In the genomic region with DNA sequence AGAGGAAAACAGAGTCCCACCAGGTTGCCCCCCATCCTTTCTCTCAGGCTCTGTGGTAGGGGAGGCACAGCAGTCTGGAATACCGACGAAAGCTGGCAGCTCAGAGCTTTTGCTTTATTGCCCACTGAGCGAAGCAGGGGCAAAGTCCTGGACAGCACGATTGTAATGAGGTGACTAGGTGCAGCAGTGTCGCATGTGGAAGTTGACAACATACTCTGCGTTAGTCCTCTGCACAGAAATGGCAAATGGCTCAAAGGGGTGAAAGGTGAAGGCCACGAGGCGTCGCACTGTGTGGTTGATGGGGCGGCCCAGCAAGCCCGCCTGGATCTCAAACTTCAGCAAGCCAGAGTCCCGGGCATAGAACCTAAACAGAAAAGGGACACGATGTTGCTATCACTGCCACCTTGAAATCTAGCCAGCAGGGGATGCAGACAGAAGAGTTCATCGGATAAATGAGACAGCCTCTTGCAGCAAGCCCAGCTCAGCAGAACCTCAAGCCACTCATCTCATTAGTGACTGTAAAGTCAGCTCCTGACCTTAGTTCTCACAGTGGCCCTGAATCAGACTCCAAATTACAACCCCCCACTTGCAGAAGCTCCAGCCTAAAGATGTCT, we compare ENCODE assay signal across 10 mouse cellular contexts. TPM values are rescaled to one million over a fixed set of nuclear protein-coding genes. Genes with fewer than 3 reads are reported as not detected.
DNase-seq lines count a peak whose midpoint lies in the region; ATAC-seq lines count a peak whose summit lies in the region.
"Had no signal": no experiment of that assay in that cellular context is flagged by ENCODE, and none has a peak within 500 bp of the region (broad histone marks: within the 10 kb centered on the region; RNA-seq: fewer than 3 reads in every experiment).

No protein-coding gene starts in this region.

- no peak overlapping the region for H3K4me2 ChIP-seq in hindbrain, embryonic 12.5 days (replicated peaks)
- no peak overlapping the region for H3K4me2 ChIP-seq in liver, embryonic 16.5 days (ENCODE audit: low read depth, low read length)
- H3K4me2 ChIP-seq: lung, embryonic 14.5 days had no signal

- DNase-seq in adrenal gland, adult 2 months, result peak; percentile 55
- DNase-seq in adrenal gland, adult 8-10 months, result no peak
- DNase-seq in hindbrain, embryonic 10.5 days (ENCODE audit: low spot score), result no peak
- peak; percentile 29 to 62 for DNase-seq in adrenal gland, postnatal 36 days
- DNase-seq in urinary bladder, adult 2 months (ENCODE audit: low spot score), result no peak
- no peak for DNase-seq in cerebellum, postnatal 25 days
- DNase-seq: lung, embryonic 14.5 days had no signal

- H3K27ac ChIP-seq in hindbrain, embryonic 12.5 days, result peak overlapping the region; percentile 79
- no peak overlapping the region for H3K27ac ChIP-seq in hindbrain, embryonic 10.5 days
- H3K27ac ChIP-seq in liver, embryonic 16.5 days (ENCODE audit: low read length), result no peak overlapping the region

- H3K4me1 ChIP-seq in hindbrain, embryonic 12.5 days, result peaks cover 17% of the 10 kb centered on the region
- peaks cover 8% of the 10 kb centered on the region for H3K4me1 ChIP-seq in hindbrain, embryonic 10.5 days (replicated peaks)
- H3K4me1 ChIP-seq in liver, embryonic 16.5 days (ENCODE audit: control insufficient read depth, low read depth, low read length), result no peaks in the 10 kb centered on the region

- no peaks in the 10 kb centered on the region for H3K27me3 ChIP-seq in hindbrain, embryonic 12.5 days
- no peaks in the 10 kb centered on the region for H3K27me3 ChIP-seq in hindbrain, embryonic 10.5 days (ENCODE audit: insufficient read depth, poor library complexity, severe bottlenecking)
- no peaks in the 10 kb centered on the region for H3K27me3 ChIP-seq in liver, embryonic 16.5 days (ENCODE audit: control insufficient read depth, insufficient read depth, low read depth, low read length)

- no peak overlapping the region for H3K4me3 ChIP-seq in hindbrain, embryonic 12.5 days
- no peak overlapping the region for H3K4me3 ChIP-seq in hindbrain, embryonic 10.5 days
- H3K4me3 ChIP-seq in liver, embryonic 16.5 days (ENCODE audit: low read depth, low read length), result no peak overlapping the region

- H3K9me3 ChIP-seq in hindbrain, embryonic 12.5 days (replicated peaks), result no peaks in the 10 kb centered on the region
- no peaks in the 10 kb centered on the region for H3K9me3 ChIP-seq in hindbrain, embryonic 10.5 days
- H3K9me3 ChIP-seq in liver, embryonic 16.5 days (replicated peaks; ENCODE audit: control insufficient read depth, low read length), result no peaks in the 10 kb centered on the region

- ATAC-seq in hindbrain, embryonic 12.5 days (ENCODE audit: low FRiP score), result no peak
- ATAC-seq in liver, embryonic 16.5 days (ENCODE audit: low read depth), result peak; percentile 60
- ATAC-seq: inflammation-experienced regulatory T-cells, adult 6 months had no signal

- peaks cover 24% of the 10 kb centered on the region for H3K36me3 ChIP-seq in hindbrain, embryonic 12.5 days
- H3K36me3 ChIP-seq in hindbrain, embryonic 10.5 days, result peaks cover 65% of the 10 kb centered on the region
- peaks cover 2% of the 10 kb centered on the region; the same call in 1 of the 2 replicates for H3K36me3 ChIP-seq in liver, embryonic 16.5 days (ENCODE audit: control insufficient read depth, insufficient read depth)

- no peak overlapping the region for H3K9ac ChIP-seq in hindbrain, embryonic 12.5 days
- no peak overlapping the region for H3K9ac ChIP-seq in liver, embryonic 16.5 days (ENCODE audit: low read depth, low read length)
- H3K9ac ChIP-seq: lung, embryonic 14.5 days had no signal

- WGBS in hindbrain, embryonic 12.5 days, result 85% methylated on average over 14 of the region's 14 CpGs
- WGBS in hindbrain, embryonic 10.5 days, result 91% methylated on average over 14 of the region's 14 CpGs
- 71% methylated on average over 14 of the region's 14 CpGs for WGBS in liver, embryonic 16.5 days (ENCODE audit: insufficient replicate concordance)

RNA-seq across cellular contexts. Expression of gene Det1, which starts 19.2 kb away (rescaled TPM):
- 10 to 100 TPM; 13.0 to 13.3 TPM for total RNA-seq in adrenal gland, adult 2 months (2021)
- polyA plus RNA-seq in adrenal gland, adult 2 months (2012; rRNA removed), result 14.0 and 14.4 TPM in 2 replicates
- total RNA-seq in adrenal gland, adult 8-10 months (2022), result 10 to 100 TPM; 13.8 to 20.3 (median 14.8) TPM
- 19.8 and 21.6 TPM in 2 replicates for polyA plus RNA-seq in hindbrain, embryonic 12.5 days (2016; fragmentation: Nextera tagmentation; extraction: Ambion mirVana)
- polyA plus RNA-seq in hindbrain, embryonic 10.5 days (2016; fragmentation: Nextera tagmentation; extraction: Ambion mirVana), result 20.9 and 21.2 TPM in 2 replicates
- total RNA-seq in adrenal gland, postnatal 36 days (2021), result 10 to 100 TPM; 11.5 to 15.5 TPM
- 5.8 and 6.6 TPM in 2 replicates for polyA plus RNA-seq in liver, embryonic 16.5 days (2015; fragmentation: Nextera tagmentation; extraction: Ambion mirVana)
- polyA plus RNA-seq in urinary bladder, adult 2 months (2012; rRNA removed), result 11.0 and 11.7 TPM in 2 replicates

RNA-seq across cellular contexts. Expression of gene Mrpl46, which starts 44.5 kb away (rescaled TPM):
- total RNA-seq in adrenal gland, adult 2 months (2021), result 10 to 100 TPM; 39.3 to 52.6 TPM
- 11.6 and 13.5 TPM in 2 replicates for polyA plus RNA-seq in adrenal gland, adult 2 months (2012; rRNA removed)
- 10 to 100 TPM; 38.2 to 48.8 (median 42.7) TPM for total RNA-seq in adrenal gland, adult 8-10 months (2022)
- polyA plus RNA-seq in hindbrain, embryonic 12.5 days (2016; fragmentation: Nextera tagmentation; extraction: Ambion mirVana), result 57.3 and 59.3 TPM in 2 replicates
- polyA plus RNA-seq in hindbrain, embryonic 10.5 days (2016; fragmentation: Nextera tagmentation; extraction: Ambion mirVana), result 78.3 and 78.5 TPM in 2 replicates
- total RNA-seq in adrenal gland, postnatal 36 days (2021), result 10 to 100 TPM; 37.2 to 41.0 TPM
- polyA plus RNA-seq in liver, embryonic 16.5 days (2015; fragmentation: Nextera tagmentation; extraction: Ambion mirVana), result 33.4 and 38.8 TPM in 2 replicates
- polyA plus RNA-seq in urinary bladder, adult 2 months (2012; rRNA removed), result 22.1 and 24.5 TPM in 2 replicates

RNA-seq across cellular contexts. Expression of gene Mrps11, which starts 44.9 kb away (rescaled TPM):
- total RNA-seq in adrenal gland, adult 2 months (2021), result 100 to 1,000 TPM in 1 of 2 experiments, 10 to 100 TPM in 1; 84.2 to 116 TPM
- polyA plus RNA-seq in adrenal gland, adult 2 months (2012; rRNA removed), result 69.0 and 77.7 TPM in 2 replicates
- total RNA-seq in adrenal gland, adult 8-10 months (2022), result 100 to 1,000 TPM in 3 of 4 experiments, 10 to 100 TPM in 1; 97.6 to 162 (median 127) TPM
- polyA plus RNA-seq in hindbrain, embryonic 12.5 days (2016; fragmentation: Nextera tagmentation; extraction: Ambion mirVana), result 64.0 and 64.2 TPM in 2 replicates
- 85.3 and 91.7 TPM in 2 replicates for polyA plus RNA-seq in hindbrain, embryonic 10.5 days (2016; fragmentation: Nextera tagmentation; extraction: Ambion mirVana)
- total RNA-seq in adrenal gland, postnatal 36 days (2021), result 100 to 1,000 TPM in 1 of 2 experiments, 10 to 100 TPM in 1; 95.7 to 122 TPM
- polyA plus RNA-seq in liver, embryonic 16.5 days (2015; fragmentation: Nextera tagmentation; extraction: Ambion mirVana), result 32.1 and 35.0 TPM in 2 replicates
- 38.0 and 49.6 TPM in 2 replicates for polyA plus RNA-seq in urinary bladder, adult 2 months (2012; rRNA removed)

Comparison
In these comparisons a context has a peak if more than half of its experiments do, and no peak if none do; other contexts are left out.
1. DNase-seq: peak in adrenal gland, adult 2 months (single experiment) and adrenal gland, postnatal 36 days (2 of 2); none in adrenal gland, adult 8-10 months (single experiment), hindbrain, embryonic 10.5 days (single experiment), urinary bladder, adult 2 months (single experiment) and cerebellum, postnatal 25 days (0 of 2).